Mouse (Mus musculus) hindbrain, postnatal 0 days (tissue): ENCODE data around the gene Oit1. TPM values are rescaled to one million over a fixed set of nuclear protein-coding genes. Genes with fewer than 3 reads are reported as not detected.

ENCODE experiments used
- ATAC-seq: fragments of 200-750 bp; cut with Nextera tagmentation; 2 replicates; pipeline ENCODE4 v1.8.0; 2017; ENCODE audit warnings: mild to moderate bottlenecking, moderate TSS enrichment, moderate library complexity
- DNase-seq: peaks from one replicate; pipeline ENCODE4 v3.0.0-alpha.2; 2015; ENCODE audit warnings: low spot score
- H3K27ac ChIP-seq: fragments of 300-500 bp; sonication (generic); 2 replicates; pipeline ENCODE4 v1.5.1; 2014; ENCODE audit warnings: mild to moderate bottlenecking
- H3K27me3 ChIP-seq: fragments of 300-500 bp; sonication (generic); 2 replicates; pipeline ENCODE4 v1.6.1; 2014; ENCODE audit warnings: low read length, mixed read lengths; ENCODE audit not compliant: insufficient read depth
- H3K36me3 ChIP-seq: fragments of 300-500 bp; sonication (generic); 2 replicates; pipeline ENCODE4 v1.6.1; 2014; ENCODE audit warnings: low read length, mixed read lengths; ENCODE audit not compliant: insufficient read depth
- H3K4me1 ChIP-seq: fragments of 300-500 bp; sonication (generic); 2 replicates; pipeline ENCODE4 v1.6.1; 2014; ENCODE audit warnings: antibody characterized with exemption, low read length, mixed read lengths; ENCODE audit not compliant: insufficient read depth
- H3K4me2 ChIP-seq: fragments of 300-500 bp; sonication (generic); 2 replicates; pipeline ENCODE4 v1.6.1; 2014; ENCODE audit warnings: low read depth, mild to moderate bottlenecking, low read length, moderate library complexity, mixed read lengths
- H3K4me3 ChIP-seq: fragments of 300-500 bp; sonication (generic); 2 replicates; pipeline ENCODE4 v1.5.1; 2014; ENCODE audit warnings: low read length
- H3K9ac ChIP-seq: fragments of 300-500 bp; sonication (generic); replicated peaks from 2 replicates; pipeline ENCODE4 v1.6.1; 2014; ENCODE audit warnings: mild to moderate bottlenecking, low read length, moderate library complexity, mixed read lengths
- H3K9me3 ChIP-seq: fragments of 300-500 bp; sonication (generic); 2 replicates; pipeline ENCODE4 v1.6.1; 2016; ENCODE audit warnings: low read length, mixed read lengths
- CTCF ChIP-seq: IDR thresholded peaks from 2 replicates; pipeline ENCODE4 v1.5.1; 2016; ENCODE audit warnings: antibody characterized with exemption, control low read depth, low read depth
- WGBS: fragments of 180-500 bp; shearing (Covaris S2); extraction: QIAGEN DNeasy Blood & Tissue Kit; methylation state at CpG from one replicate; pipeline ENCODE4 v1.1.7; 2014; 5-methylcytosine and 5-hydroxymethylcytosine counted together
- polyA plus RNA-seq: library from polyadenylated mRNA; unstranded; fragments of >200 nt; fragmentation: Nextera tagmentation; extraction: Ambion mirVana; gene quantifications from 2 replicates; pipeline ENCODE4 v1.2.1, GENCODE M21; 2015
- total RNA-seq: library from RNA; depleted of rRNA; stranded (reverse); fragments of >200 nt; gene quantifications from 2 replicates; pipeline ENCODE4 v1.2.3, GENCODE M21; 2014

Oit1 gene
- total and polyA plus RNA-seq, 2 experiments from 2014 or later: 0.15 TPM; not detected in 1

- no peak overlapping the region for H3K27ac ChIP-seq
- no peak for TF ChIP-seq CTCF
- no peaks in the 10 kb centered on the region for H3K9me3 ChIP-seq
- H3K4me1 ChIP-seq: no peaks in the 10 kb centered on the region
- H3K4me3 ChIP-seq: no peak overlapping the region
- ATAC-seq: no peak
- H3K27me3 ChIP-seq: no peaks in the 10 kb centered on the region
- H3K4me2 ChIP-seq: no peak overlapping the region
- no peaks in the 10 kb centered on the region for H3K36me3 ChIP-seq
- DNase-seq: no peak
- H3K9ac ChIP-seq: no peak overlapping the region
- WGBS: 52% methylated on average over 1 of the region's 1 CpGs
Observed at GRCm38 (mm10) chr14:8327371-8327770, 51.2 kb downstream of the Oit1 start.

- no peak overlapping the region for H3K4me2 ChIP-seq
- no peak for TF ChIP-seq CTCF
- no peak for ATAC-seq
Observed at GRCm38 (mm10) chr14:8326961-8327360, 51.6 kb downstream of the Oit1 start.

GRCm38 (mm10) chr14:8325746-8326145 is 52.8 kb downstream of the Oit1 start:
- H3K9ac ChIP-seq: no peak overlapping the region
- no peak; the same call in 1 of the 2 replicates for ATAC-seq
- H3K9me3 ChIP-seq: no peaks in the 10 kb centered on the region
- H3K36me3 ChIP-seq: no peaks in the 10 kb centered on the region
- H3K4me3 ChIP-seq: no peak overlapping the region
- WGBS: 57% methylated on average over 4 of the region's 4 CpGs
- H3K4me2 ChIP-seq: no peak overlapping the region
- DNase-seq: peak; percentile 28
- no peak for TF ChIP-seq CTCF
- H3K27me3 ChIP-seq: no peaks in the 10 kb centered on the region
- no peak overlapping the region for H3K27ac ChIP-seq
- no peaks in the 10 kb centered on the region for H3K4me1 ChIP-seq

More at GRCm38 (mm10) chr14:8326961-8327360, 51.6 kb downstream of the Oit1 start:
- Histone ChIP-seq H3K9ac (no peak overlapping the region), H3K27ac (no peak overlapping the region), H3K36me3 (no peaks in the 10 kb centered on the region), H3K27me3 (no peaks in the 10 kb centered on the region), H3K9me3 (no peaks in the 10 kb centered on the region), H3K4me1 (no peaks in the 10 kb centered on the region), H3K4me3 (no peak overlapping the region)
- DNase-seq: no peak

GRCm38 (mm10) chr14:8320528-8320927 is 58.0 kb downstream of the Oit1 start:
- H3K9ac ChIP-seq: no peak overlapping the region
- H3K4me2 ChIP-seq: no peak overlapping the region
- no peak overlapping the region for H3K4me3 ChIP-seq
- no peak overlapping the region for H3K27ac ChIP-seq
- 75% methylated on average over 3 of the region's 3 CpGs for WGBS
- no peaks in the 10 kb centered on the region for H3K4me1 ChIP-seq
- no peaks in the 10 kb centered on the region for H3K36me3 ChIP-seq
- peaks cover 8% of the 10 kb centered on the region; the same call in 1 of the 2 replicates for H3K27me3 ChIP-seq
- ATAC-seq: no peak
- TF ChIP-seq CTCF: no peak
- no peaks in the 10 kb centered on the region for H3K9me3 ChIP-seq
- no peak for DNase-seq

GRCm38 (mm10) chr14:8317194-8318097 is 61.1 kb downstream of the Oit1 start, which contains the start of gene Fam107a:
Fam107a (minus strand) TSS chr14:8318023.
- H3K4me1 ChIP-seq: no peaks in the 10 kb centered on the region
- TF ChIP-seq CTCF: no peak
- DNase-seq: no peak
- no peaks in the 10 kb centered on the region for H3K36me3 ChIP-seq
- no peaks in the 10 kb centered on the region for H3K9me3 ChIP-seq
- H3K9ac ChIP-seq: no peak within 1 kb of the TSS
- H3K4me2 ChIP-seq: peak within 1 kb of the TSS; percentile 44
- peaks cover 16% of the 10 kb centered on the region; the same call in 1 of the 2 replicates for H3K27me3 ChIP-seq
- WGBS: 12% methylated on average over 41 of the region's 41 CpGs
- peak within 1 kb of the TSS; percentile 20 for H3K4me3 ChIP-seq
- no peak within 1 kb of the TSS for H3K27ac ChIP-seq
- ATAC-seq: peak; percentile 61

GRCm38 (mm10) chr14:8316366-8317193 is 62.0 kb downstream of the Oit1 start:
- no peak overlapping the region for H3K9ac ChIP-seq
- no peaks in the 10 kb centered on the region for H3K36me3 ChIP-seq
- H3K27ac ChIP-seq: no peak overlapping the region
- H3K4me2 ChIP-seq: peak overlapping the region; percentile 44
- DNase-seq: no peak
- H3K9me3 ChIP-seq: no peaks in the 10 kb centered on the region
- peak overlapping the region; percentile 20 for H3K4me3 ChIP-seq
- no peak for ATAC-seq
- no peaks in the 10 kb centered on the region for H3K4me1 ChIP-seq
- WGBS: 5% methylated on average over 23 of the region's 23 CpGs
- H3K27me3 ChIP-seq: peaks cover 16% of the 10 kb centered on the region; the same call in 1 of the 2 replicates
- no peak for TF ChIP-seq CTCF
